Mouse (Mus musculus) forebrain, embryonic 10.5 days (tissue): Measurements from ENCODE around the gene Dlgap3. TPM values are rescaled to one million over a fixed set of nuclear protein-coding genes. Genes with fewer than 3 reads are reported as not detected.

Experiments used
- DNase-seq: peaks from one replicate; pipeline ENCODE4 v3.0.0-alpha.2; 2017; ENCODE audit warnings: low spot score; ENCODE audit errors: extremely low spot score
- H3K27ac ChIP-seq: fragments of 300-500 bp; sonication (generic); 2 replicates; pipeline ENCODE4 v1.5.1; 2016; ENCODE audit warnings: mild to moderate bottlenecking
- H3K27me3 ChIP-seq: fragments of 300-500 bp; sonication (generic); 2 replicates; pipeline ENCODE4 v1.6.1; 2016; ENCODE audit warnings: mild to moderate bottlenecking; ENCODE audit not compliant: poor library complexity, severe bottlenecking
- H3K36me3 ChIP-seq: fragments of 300-500 bp; sonication (generic); replicated peaks from 2 replicates; pipeline ENCODE4 v1.6.1; 2016; ENCODE audit warnings: mild to moderate bottlenecking, moderate library complexity
- H3K4me1 ChIP-seq: fragments of 300-500 bp; sonication (generic); 2 replicates; pipeline ENCODE4 v1.6.1; 2016
- H3K4me3 ChIP-seq: fragments of 300-500 bp; sonication (generic); 2 replicates; pipeline ENCODE4 v1.5.1; 2016; ENCODE audit warnings: mild to moderate bottlenecking, moderate library complexity
- H3K9me3 ChIP-seq: fragments of 300-500 bp; sonication (generic); 2 replicates; pipeline ENCODE4 v1.6.1; 2016; ENCODE audit warnings: mild to moderate bottlenecking, moderate library complexity
- WGBS: fragments of 180-500 bp; shearing (Covaris S2); methylation state at CpG from one replicate; pipeline ENCODE4 v1.1.7; 2016; 5-methylcytosine and 5-hydroxymethylcytosine counted together
- polyA plus RNA-seq: library from polyadenylated mRNA; unstranded; fragments of >200 nt; fragmentation: Nextera tagmentation; extraction: Ambion mirVana; gene quantifications from 2 replicates; pipeline ENCODE4 v1.2.1, GENCODE M21; 2016

Gene Dlgap3
- 1.0 and 1.2 TPM in 2 replicates for polyA plus RNA-seq

DNA sequence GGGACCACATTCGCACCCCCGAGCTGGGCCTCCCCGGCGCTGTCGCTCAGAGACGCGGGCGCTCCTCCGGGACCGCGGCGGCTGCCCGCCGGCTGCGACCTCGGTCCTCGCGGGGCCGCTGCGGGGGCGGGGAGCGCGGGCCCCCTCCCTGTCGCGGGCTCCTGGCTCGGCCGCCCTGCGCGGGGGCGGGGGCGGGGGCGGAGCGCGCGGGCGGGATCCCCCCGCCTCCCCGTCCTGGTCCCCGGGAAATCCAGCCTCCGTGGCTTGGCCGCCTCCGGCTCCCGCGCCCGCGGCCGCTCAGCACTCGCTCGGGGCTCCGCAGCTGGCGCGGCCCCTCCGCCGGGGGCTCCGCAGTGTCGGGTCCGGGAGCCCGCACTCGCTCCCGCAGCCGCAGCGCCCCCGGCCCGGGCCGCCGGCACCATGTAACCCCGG, at the start of gene Dlgap3:
Gene Dlgap3 (plus strand): TSS at position 291 of the 432 bp plus-strand sequence.
- peak within 1 kb of the TSS; percentile 88 for H3K4me3 ChIP-seq
- no peaks in the 10 kb centered on the region for H3K36me3 ChIP-seq
- DNase-seq = no peak
- H3K9me3 ChIP-seq = no peaks in the 10 kb centered on the region
- H3K27me3 ChIP-seq = peaks cover 75% of the 10 kb centered on the region
- peak within 1 kb of the TSS; percentile 83 for H3K27ac ChIP-seq
- WGBS = 1% methylated on average over 66 of the region's 67 CpGs
- peaks cover 26% of the 10 kb centered on the region for H3K4me1 ChIP-seq

DNA sequence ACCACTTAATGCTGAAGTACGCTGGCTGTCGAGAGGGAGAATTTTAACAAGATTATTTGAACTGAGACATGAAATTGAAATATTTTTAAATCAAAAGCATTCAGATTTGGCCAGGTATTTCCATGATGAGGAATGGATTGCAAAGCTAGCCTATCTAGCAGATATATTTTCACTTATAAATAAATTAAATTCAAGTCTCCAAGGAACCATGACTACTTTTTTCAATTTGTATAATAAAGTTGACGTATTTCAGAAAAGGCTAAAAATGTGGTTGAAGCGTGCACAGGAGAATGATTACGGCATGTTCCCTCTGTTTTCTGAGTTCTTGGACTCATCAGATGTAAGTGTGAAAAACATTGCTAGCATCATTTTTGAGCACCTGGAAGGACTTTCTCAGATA, 45.6 kb upstream of the Dlgap3 start, which contains the start of gene Tmem35b:
Gene Tmem35b (plus strand): TSS at position 301 of the 400 bp plus-strand sequence.
- Histone ChIP-seq H3K4me3 (no peak within 1 kb of the TSS), H3K9me3 (no peaks in the 10 kb centered on the region), H3K36me3 (peaks cover 14% of the 10 kb centered on the region; the same call in 1 of the 2 replicates), H3K27ac (no peak within 1 kb of the TSS), H3K4me1 (peaks cover 23% of the 10 kb centered on the region), H3K27me3 (no peaks in the 10 kb centered on the region)
- WGBS = 96% methylated on average over 5 of the region's 5 CpGs
- DNase-seq = no peak

DNA sequence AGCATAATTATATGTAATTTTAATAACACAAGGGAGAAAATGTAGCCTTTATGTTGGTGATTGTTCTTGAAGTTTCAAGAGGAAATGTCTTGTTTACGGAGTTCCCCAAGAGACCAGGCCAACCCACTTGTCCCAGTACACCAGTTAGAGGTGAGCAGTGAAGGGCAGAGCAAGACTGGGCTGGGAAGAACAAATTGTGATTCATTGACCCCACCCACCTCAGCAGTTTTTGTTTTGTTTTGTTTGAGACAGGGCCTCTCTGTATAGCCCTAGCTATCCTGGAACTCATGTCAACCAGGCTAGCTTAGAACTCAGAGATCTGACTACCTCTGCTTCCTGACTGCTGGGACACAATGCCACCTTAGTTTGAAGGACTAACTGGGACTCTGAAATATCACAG, 44.7 kb upstream of the Dlgap3 start:
- 93% methylated on average over 1 of the region's 1 CpGs for WGBS
- Histone ChIP-seq H3K4me3 (no peak overlapping the region), H3K36me3 (peaks cover 23% of the 10 kb centered on the region), H3K27me3 (no peaks in the 10 kb centered on the region), H3K9me3 (no peaks in the 10 kb centered on the region), H3K27ac (no peak overlapping the region), H3K4me1 (peaks cover 23% of the 10 kb centered on the region)
- DNase-seq = no peak

GRCm38 (mm10) chr4:127125834-127126463, 43.1 kb upstream of the Dlgap3 start:
- Histone ChIP-seq H3K27me3 (no peaks in the 10 kb centered on the region), H3K9me3 (no peaks in the 10 kb centered on the region), H3K27ac (peak overlapping the region; percentile 85), H3K4me1 (peaks cover 23% of the 10 kb centered on the region), H3K36me3 (peaks cover 24% of the 10 kb centered on the region), H3K4me3 (peak overlapping the region; percentile 76)
- peak; percentile 89 for DNase-seq
- WGBS = under 1% methylated on average over 35 of the region's 35 CpGs

GRCm38 (mm10) chr4:127134687-127135086, 34.3 kb upstream of the Dlgap3 start:
- peaks cover 9% of the 10 kb centered on the region for H3K4me1 ChIP-seq
- no peaks in the 10 kb centered on the region for H3K9me3 ChIP-seq
- no peak overlapping the region for H3K4me3 ChIP-seq
- H3K36me3 ChIP-seq = no peaks in the 10 kb centered on the region
- WGBS = 67% methylated on average over 1 of the region's 1 CpGs
- no peaks in the 10 kb centered on the region for H3K27me3 ChIP-seq
- no peak overlapping the region for H3K27ac ChIP-seq
- no peak for DNase-seq

DNA sequence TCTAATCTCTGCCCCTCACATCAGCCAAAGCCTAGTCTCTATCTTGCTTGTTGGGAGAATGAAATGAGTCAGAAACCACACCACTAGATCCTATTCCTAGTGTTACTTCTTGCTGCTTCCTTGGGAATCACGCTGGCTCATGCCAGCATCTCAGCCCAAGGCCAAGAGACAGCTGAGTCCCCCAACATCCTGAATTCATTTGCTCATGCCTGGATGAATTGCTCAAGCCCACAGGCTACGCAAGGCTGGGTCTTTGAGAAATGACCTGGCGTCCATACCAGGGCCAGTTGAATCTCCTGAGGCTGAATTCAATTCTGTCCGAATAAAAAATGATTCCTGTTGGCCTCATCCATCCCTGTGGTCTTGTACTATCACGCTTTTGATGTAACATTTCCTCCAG, 31.4 kb upstream of the Dlgap3 start:
- no peaks in the 10 kb centered on the region for H3K9me3 ChIP-seq
- no peaks in the 10 kb centered on the region for H3K36me3 ChIP-seq
- no peak for DNase-seq
- no peaks in the 10 kb centered on the region for H3K27me3 ChIP-seq
- peaks cover 9% of the 10 kb centered on the region for H3K4me1 ChIP-seq
- H3K27ac ChIP-seq = no peak overlapping the region
- 88% methylated on average over 5 of the region's 5 CpGs for WGBS
- H3K4me3 ChIP-seq = no peak overlapping the region

DNA sequence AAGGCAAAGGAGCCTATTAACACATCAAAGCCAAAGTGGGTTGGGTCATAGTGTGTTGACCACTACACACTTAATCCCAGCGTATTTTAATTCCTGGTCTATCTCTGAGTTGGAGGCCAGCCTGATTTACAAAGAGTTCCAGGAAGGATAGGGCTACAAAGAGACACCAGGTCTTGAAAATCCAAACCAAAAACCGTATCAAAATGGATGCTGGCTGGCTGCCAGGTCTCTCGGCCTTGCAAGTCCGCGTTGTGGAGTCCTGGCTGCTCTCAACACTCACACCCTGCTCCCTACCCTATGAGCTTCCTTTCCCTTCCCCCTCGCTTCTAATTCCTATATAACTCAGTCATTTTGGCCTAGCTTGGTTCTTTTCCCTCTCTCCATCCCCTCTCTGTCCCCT, 30.5 kb upstream of the Dlgap3 start:
- no peak overlapping the region for H3K4me3 ChIP-seq
- no peaks in the 10 kb centered on the region for H3K9me3 ChIP-seq
- H3K27ac ChIP-seq = no peak overlapping the region
- H3K36me3 ChIP-seq = no peaks in the 10 kb centered on the region
- H3K4me1 ChIP-seq = peaks cover 9% of the 10 kb centered on the region
- no peak for DNase-seq
- 55% methylated on average over 6 of the region's 6 CpGs for WGBS
- H3K27me3 ChIP-seq = no peaks in the 10 kb centered on the region

DNA sequence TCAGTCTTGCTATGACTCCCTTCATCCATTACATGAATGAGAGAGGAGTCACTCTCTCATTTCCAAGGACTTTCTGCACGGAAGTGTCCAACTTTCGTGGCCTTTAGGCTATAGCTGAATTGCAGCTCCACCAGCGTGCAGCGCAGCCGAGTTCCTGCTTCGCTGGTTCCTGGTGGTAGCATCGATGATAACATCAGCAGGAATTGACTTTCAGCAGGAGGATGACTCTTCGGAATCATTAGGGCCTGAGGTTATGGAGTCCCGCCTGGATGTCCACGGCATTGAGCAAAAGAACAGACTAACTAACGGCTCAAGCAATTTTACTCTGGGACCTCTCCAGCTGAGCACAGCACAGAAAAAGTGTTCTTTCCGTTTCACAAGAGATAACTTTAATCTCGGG, 19.0 kb upstream of the Dlgap3 start:
- Histone ChIP-seq H3K4me1 (no peaks in the 10 kb centered on the region), H3K27ac (no peak overlapping the region), H3K4me3 (no peak overlapping the region), H3K27me3 (no peaks in the 10 kb centered on the region), H3K36me3 (no peaks in the 10 kb centered on the region), H3K9me3 (no peaks in the 10 kb centered on the region)
- WGBS = 88% methylated on average over 13 of the region's 13 CpGs
- DNase-seq = no peak

- Histone ChIP-seq H3K9me3 (no peaks in the 10 kb centered on the region), H3K4me3 (no peak overlapping the region), H3K36me3 (no peaks in the 10 kb centered on the region), H3K27me3 (no peaks in the 10 kb centered on the region), H3K27ac (no peak overlapping the region), H3K4me1 (no peaks in the 10 kb centered on the region)
- 72% methylated on average over 1 of the region's 1 CpGs for WGBS
- no peak for DNase-seq
Measured at GRCm38 (mm10) chr4:127153345-127153744, 15.7 kb upstream of the Dlgap3 start.

- no peak for DNase-seq
- Histone ChIP-seq H3K36me3 (no peaks in the 10 kb centered on the region), H3K9me3 (no peaks in the 10 kb centered on the region), H3K27ac (no peak overlapping the region), H3K4me1 (no peaks in the 10 kb centered on the region), H3K4me3 (no peak overlapping the region), H3K27me3 (no peaks in the 10 kb centered on the region)
- 60% methylated on average over 5 of the region's 5 CpGs for WGBS
Measured at GRCm38 (mm10) chr4:127155757-127156156, 13.2 kb upstream of the Dlgap3 start.

DNA sequence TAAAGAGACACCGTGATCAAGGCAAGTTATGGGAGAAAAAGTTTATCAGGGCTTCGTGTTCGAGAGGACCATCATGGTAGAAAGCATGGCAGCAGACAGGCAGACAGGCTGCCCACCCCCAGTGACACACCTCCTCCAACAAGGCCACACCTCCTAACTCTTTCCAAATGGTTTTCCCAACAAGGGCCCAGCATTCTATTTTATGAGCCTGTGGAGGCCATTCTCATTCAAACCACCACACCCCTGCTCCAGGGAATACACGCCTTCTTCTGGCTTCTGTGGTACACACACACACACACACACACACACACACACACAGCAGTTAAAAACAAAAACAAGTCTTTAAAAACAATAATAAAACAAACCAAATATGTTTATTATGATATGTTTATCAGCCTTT, 11.3 kb upstream of the Dlgap3 start:
- WGBS = 91% methylated on average over 4 of the region's 4 CpGs
- no peaks in the 10 kb centered on the region for H3K27me3 ChIP-seq
- DNase-seq = no peak

DNA sequence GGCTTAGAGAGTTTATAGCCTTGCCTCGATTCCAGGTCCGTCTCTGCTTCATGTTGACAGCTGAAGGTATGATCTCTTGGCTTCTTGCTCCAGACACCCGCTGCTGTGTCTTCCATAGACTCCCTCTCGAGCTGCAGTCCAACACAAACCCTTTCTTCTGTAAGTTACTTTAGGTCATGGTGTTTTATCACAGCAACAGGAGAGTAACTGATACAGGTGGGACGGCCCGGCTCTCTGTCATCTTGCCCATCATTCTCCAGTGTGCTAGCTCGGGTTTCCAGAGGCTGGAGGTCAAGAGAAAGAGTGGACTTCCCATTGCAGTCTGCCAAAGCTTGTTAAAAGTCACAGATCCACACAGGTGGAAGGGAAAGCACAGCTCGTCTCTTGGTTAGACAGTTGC, 5.1 kb upstream of the Dlgap3 start:
- Histone ChIP-seq H3K27me3 (peaks cover 28% of the 10 kb centered on the region), H3K9me3 (no peaks in the 10 kb centered on the region), H3K27ac (no peak overlapping the region), H3K36me3 (no peaks in the 10 kb centered on the region), H3K4me3 (no peak overlapping the region), H3K4me1 (peaks cover 14% of the 10 kb centered on the region)
- WGBS = 79% methylated on average over 8 of the region's 8 CpGs
- DNase-seq = no peak

More for the DNA sequence above, 11.3 kb upstream of the Dlgap3 start:
- Histone ChIP-seq H3K4me1 (no peaks in the 10 kb centered on the region), H3K27ac (no peak overlapping the region), H3K4me3 (no peak overlapping the region), H3K36me3 (no peaks in the 10 kb centered on the region), H3K9me3 (no peaks in the 10 kb centered on the region)

DNA sequence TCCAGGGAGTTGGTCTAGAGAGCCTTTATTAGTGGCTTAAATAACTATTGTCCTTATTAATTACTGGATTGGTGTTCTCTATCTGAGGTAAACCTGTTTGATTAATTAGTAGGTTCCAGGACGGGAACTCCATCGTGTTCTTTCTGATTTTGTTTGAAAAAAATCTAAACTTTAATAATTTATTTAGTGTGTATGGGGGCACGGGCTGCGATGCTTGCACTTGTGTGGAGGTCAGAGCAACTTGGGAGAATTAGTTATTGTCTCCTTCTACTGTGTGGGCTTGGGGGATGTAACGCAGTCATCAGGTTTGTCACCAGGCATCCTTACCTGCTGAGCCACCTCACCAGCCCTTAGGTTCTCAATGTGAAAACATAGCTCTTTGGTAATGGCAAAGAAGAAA, 1.9 kb upstream of the Dlgap3 start:
- no peak overlapping the region for H3K27ac ChIP-seq
- peaks cover 26% of the 10 kb centered on the region for H3K4me1 ChIP-seq
- DNase-seq = no peak
- H3K36me3 ChIP-seq = no peaks in the 10 kb centered on the region
- no peaks in the 10 kb centered on the region for H3K9me3 ChIP-seq
- H3K4me3 ChIP-seq = no peak overlapping the region
- 77% methylated on average over 5 of the region's 5 CpGs for WGBS
- H3K27me3 ChIP-seq = peaks cover 60% of the 10 kb centered on the region
